Mouse (Mus musculus) heart, embryonic 14.5 days (tissue): ENCODE data around the gene Ndel1. TPM values are rescaled to one million over a fixed set of nuclear protein-coding genes. Genes with fewer than 3 reads are reported as not detected.

Source experiments
- ATAC-seq: fragments of 200-750 bp; cut with Nextera tagmentation; 2 replicates; pipeline ENCODE4 v1.8.0; 2017; ENCODE audit warnings: low read depth, moderate TSS enrichment; ENCODE audit not compliant: insufficient number of reproducible peaks, insufficient read depth, low FRiP score
- H3K27ac ChIP-seq, 2 experiments: fragments of 200-500 bp in 1 of 2; fragments of 300-500 bp in 1 of 2; sonication (generic) in 1 of 2; replicated peaks in 1 of 2; 2 replicates each; pipeline ENCODE4 v1.5.1; 2012 to 2014; ENCODE audit warnings: low read depth in 2 of 2, low read length in 2 of 2, control low read depth in 1 of 2, mild to moderate bottlenecking in 1 of 2, mixed read lengths in 1 of 2; ENCODE audit not compliant: control insufficient read depth in 1 of 2, insufficient read depth in 1 of 2
- H3K27me3 ChIP-seq: fragments of 300-500 bp; sonication (generic); 2 replicates; pipeline ENCODE4 v1.6.1; 2014; ENCODE audit warnings: mild to moderate bottlenecking, low read length, control low read depth; ENCODE audit not compliant: control insufficient read depth, insufficient read depth
- H3K36me3 ChIP-seq: fragments of 300-500 bp; sonication (generic); 2 replicates; pipeline ENCODE4 v1.6.1; 2014; ENCODE audit warnings: mild to moderate bottlenecking, control low read depth, low read length, mixed read lengths; ENCODE audit not compliant: control insufficient read depth, insufficient read depth
- H3K4me1 ChIP-seq, 2 experiments: fragments of 200-500 bp in 1 of 2; fragments of 300-500 bp in 1 of 2; sonication (generic) in 1 of 2; 2 replicates each; pipeline ENCODE4 v1.6.1; 2012 to 2014; ENCODE audit warnings: low read length in 2 of 2, control low read depth in 1 of 2, mixed read lengths in 1 of 2; ENCODE audit not compliant: control insufficient read depth in 2 of 2, insufficient read depth in 2 of 2
- H3K4me2 ChIP-seq: fragments of 300-500 bp; sonication (generic); 2 replicates; pipeline ENCODE4 v1.6.1; 2014; ENCODE audit warnings: mild to moderate bottlenecking, low read length
- H3K4me3 ChIP-seq, 2 experiments: fragments of 200-500 bp in 1 of 2; fragments of 300-500 bp in 1 of 2; sonication (generic) in 1 of 2; 2 replicates each; pipeline ENCODE4 v1.5.1; 2012 to 2014; ENCODE audit warnings: low read length in 2 of 2, mild to moderate bottlenecking in 2 of 2, control low read depth in 1 of 2, low read depth in 1 of 2, moderate library complexity in 1 of 2; ENCODE audit not compliant: control insufficient read depth in 1 of 2, insufficient read depth in 1 of 2
- H3K9ac ChIP-seq: fragments of 300-500 bp; sonication (generic); 2 replicates; pipeline ENCODE4 v1.6.1; 2014; ENCODE audit warnings: mild to moderate bottlenecking, low read length
- H3K9me3 ChIP-seq: fragments of 300-500 bp; sonication (generic); 2 replicates; pipeline ENCODE4 v1.6.1; 2016; ENCODE audit warnings: low read length, control low read depth; ENCODE audit not compliant: control insufficient read depth
- WGBS: fragments of 180-500 bp; shearing (Covaris S2); extraction: QIAGEN DNeasy Blood & Tissue Kit; methylation state at CpG from one replicate; pipeline ENCODE4 v1.1.7; 2014; 5-methylcytosine and 5-hydroxymethylcytosine counted together
- polyA plus RNA-seq: library from polyadenylated mRNA; unstranded; fragments of >200 nt; fragmentation: Nextera tagmentation; extraction: Ambion mirVana; gene quantifications from 2 replicates; pipeline ENCODE4 v1.2.1, GENCODE M21; 2014

Gene Ndel1
- polyA plus RNA-seq, 1 experiment from 2014 or later: 63.2 TPM

GRCm38 (mm10) chr11:68900519-68901350 lies 29.1 kb upstream of the Ndel1 start:
- no peak overlapping the region for H3K27ac ChIP-seq
- H3K27me3 ChIP-seq: no peaks in the 10 kb centered on the region
- H3K4me1 ChIP-seq: peaks cover 0 to 7% of the 10 kb centered on the region in 2 experiments; a peak in 1 of 4 replicates
- H3K36me3 ChIP-seq: peaks cover 33% of the 10 kb centered on the region
- ATAC-seq: no peak
- H3K4me3 ChIP-seq: peak overlapping the region; percentile 42 to 80
- WGBS: 26% methylated on average over 31 of the region's 31 CpGs
- 0 out of 2 replicates have a peak, but pooled peaks cover 2% of the 10 kb centered on the region for H3K9me3 ChIP-seq
- peak overlapping the region; percentile 74 for H3K4me2 ChIP-seq
- peak overlapping the region; percentile 64 for H3K9ac ChIP-seq

- Histone ChIP-seq H3K4me2 (no peak overlapping the region), H3K4me3 (no peak overlapping the region), H3K27me3 (no peaks in the 10 kb centered on the region), H3K36me3 (peaks cover 24% of the 10 kb centered on the region), H3K4me1 (peaks cover 0 to 7% of the 10 kb centered on the region in 2 experiments; a peak in 1 of 4 replicates), H3K9ac (no peak overlapping the region), H3K27ac (no peak overlapping the region), H3K9me3 (0 out of 2 replicates have a peak, but pooled peaks cover 2% of the 10 kb centered on the region)
- WGBS: 85% methylated on average over 8 of the region's 8 CpGs
- no peak for ATAC-seq
Measured at GRCm38 (mm10) chr11:68899815-68900214, 28.2 kb upstream of the Ndel1 start.

- Histone ChIP-seq H3K27ac (no peak overlapping the region), H3K27me3 (no peaks in the 10 kb centered on the region), H3K9me3 (0 out of 2 replicates have a peak, but pooled peaks cover 2% of the 10 kb centered on the region), H3K9ac (no peak overlapping the region), H3K36me3 (peaks cover 14% of the 10 kb centered on the region), H3K4me2 (no peak overlapping the region), H3K4me3 (no peak overlapping the region), H3K4me1 (peaks cover 0 to 7% of the 10 kb centered on the region in 2 experiments; a peak in 1 of 4 replicates)
- WGBS: 61% methylated on average over 6 of the region's 6 CpGs
- ATAC-seq: no peak
Measured at GRCm38 (mm10) chr11:68898790-68899189, 27.1 kb upstream of the Ndel1 start.

- 65% methylated on average over 6 of the region's 6 CpGs for WGBS
- Histone ChIP-seq H3K4me1 (peaks cover 0 to 6% of the 10 kb centered on the region in 2 experiments; a peak in 2 of 4 replicates), H3K27ac (no peak overlapping the region), H3K36me3 (peaks cover 4% of the 10 kb centered on the region), H3K27me3 (no peaks in the 10 kb centered on the region), H3K9ac (no peak overlapping the region), H3K4me2 (no peak overlapping the region), H3K4me3 (no peak overlapping the region), H3K9me3 (0 out of 2 replicates have a peak, but pooled peaks cover 2% of the 10 kb centered on the region)
- no peak for ATAC-seq
Measured at GRCm38 (mm10) chr11:68897838-68898237, 26.2 kb upstream of the Ndel1 start.

GRCm38 (mm10) chr11:68897120-68897519 lies 25.5 kb upstream of the Ndel1 start:
- Histone ChIP-seq H3K4me1 (peaks cover under 1 to 6% of the 10 kb centered on the region in 2 experiments; a peak in 2 of 4 replicates), H3K36me3 (no peaks in the 10 kb centered on the region), H3K9me3 (0 out of 2 replicates have a peak, but pooled peaks cover 2% of the 10 kb centered on the region), H3K27me3 (no peaks in the 10 kb centered on the region), H3K4me2 (no peak overlapping the region), H3K9ac (no peak overlapping the region), H3K4me3 (no peak overlapping the region), H3K27ac (no peak overlapping the region)
- 62% methylated on average over 4 of the region's 4 CpGs for WGBS
- ATAC-seq: no peak

- no peak overlapping the region for H3K27ac ChIP-seq
- no peak for ATAC-seq
- peaks cover 2 to 7% of the 10 kb centered on the region in 2 experiments; a peak in 2 of 4 replicates for H3K4me1 ChIP-seq
- no peak overlapping the region for H3K9ac ChIP-seq
- no peaks in the 10 kb centered on the region for H3K36me3 ChIP-seq
- no peak overlapping the region for H3K4me3 ChIP-seq
- no peak overlapping the region for H3K4me2 ChIP-seq
- no peaks in the 10 kb centered on the region for H3K27me3 ChIP-seq
- 89% methylated on average over 5 of the region's 5 CpGs for WGBS
- 0 out of 2 replicates have a peak, but pooled peaks cover 2% of the 10 kb centered on the region for H3K9me3 ChIP-seq
Measured at GRCm38 (mm10) chr11:68896247-68896646, 24.6 kb upstream of the Ndel1 start.

- Histone ChIP-seq H3K27ac (no peak overlapping the region), H3K4me1 (peaks cover 2 to 11% of the 10 kb centered on the region in 2 experiments; a peak in 2 of 4 replicates), H3K27me3 (no peaks in the 10 kb centered on the region), H3K4me3 (no peak overlapping the region), H3K4me2 (no peak overlapping the region), H3K9ac (no peak overlapping the region), H3K36me3 (no peaks in the 10 kb centered on the region), H3K9me3 (0 out of 2 replicates have a peak, but pooled peaks cover 2% of the 10 kb centered on the region)
- 62% methylated on average over 12 of the region's 12 CpGs for WGBS
- ATAC-seq: no peak
Measured at GRCm38 (mm10) chr11:68893911-68894464, 22.3 kb upstream of the Ndel1 start.
